Mouse (Mus musculus): ENCODE results near the gene Aif1.

GRCm38 (mm10) chr17:35201128-35201527 lies 25.3 kb upstream of the Aif1 start:
- TF ChIP-seq CTCF (IDR thresholded peaks at IDR 0.05; ENCODE audit: low read depth, low read length) (no peak), POLR2A (IDR thresholded peaks at IDR 0.05; ENCODE audit: extremely low read depth, insufficient read depth, low read length) (no peak)

Data from liver, adult 2 months (tissue).